Mouse (Mus musculus): ENCODE measurements at regions not wholly inside any gene's neighbourhood (a gene's known extent, or its start where the extent isn't known, plus 50 kb on each side); places are given as distances from the start of the nearest gene placed in this dataset.

- no peak for TF ChIP-seq POLR2A (IDR thresholded peaks at IDR 0.05; ENCODE audit: control insufficient read depth, extremely low read depth, insufficient read depth, low read length, poor library complexity)
- TF ChIP-seq CTCF (IDR thresholded peaks at IDR 0.05; ENCODE audit: borderline replicate concordance, control insufficient read depth, extremely low read depth, insufficient read depth, low read length, poor library complexity) = no peak
Observed at GRCm38 (mm10) chr12:71628796-71629195, 202.1 kb upstream of the Daam1 start.
